Mouse (Mus musculus): ENCODE data around the gene Pogk. TPM values are rescaled to one million over a fixed set of nuclear protein-coding genes. Genes with fewer than 3 reads are reported as not detected.

Gene Pogk
- polyA plus RNA-seq, 1 experiment from 2014 or later: 49.5 TPM

GRCm38 (mm10) chr1:166385431-166385830, 24.2 kb downstream of the Pogk start:
- no peak for DNase-seq (ENCODE audit: low spot score)
- H3K27me3 ChIP-seq (ENCODE audit: control insufficient read depth, insufficient read depth, low read length): no peaks in the 10 kb centered on the region
- ATAC-seq (replicated peaks; ENCODE audit: low FRiP score): no peak
- no peak overlapping the region for H3K27ac ChIP-seq (ENCODE audit: low read depth, low read length)
- H3K4me3 ChIP-seq (ENCODE audit: low read depth, low read length): no peak overlapping the region
- H3K36me3 ChIP-seq (ENCODE audit: control insufficient read depth, insufficient read depth, low read length): peaks cover 29% of the 10 kb centered on the region
- H3K4me1 ChIP-seq (replicated peaks; ENCODE audit: control insufficient read depth, insufficient read depth, low read length): peaks cover 4% of the 10 kb centered on the region
- no peak overlapping the region for H3K4me2 ChIP-seq (ENCODE audit: low read depth, low read length, severe bottlenecking)
- 86% methylated on average over 5 of the region's 5 CpGs for WGBS
- H3K9me3 ChIP-seq (ENCODE audit: control insufficient read depth, low read length): no peaks in the 10 kb centered on the region
- H3K9ac ChIP-seq (ENCODE audit: low read length): no peak overlapping the region

GRCm38 (mm10) chr1:166384614-166385013, 25.0 kb downstream of the Pogk start:
- ATAC-seq (replicated peaks; ENCODE audit: low FRiP score) (no peak), DNase-seq (ENCODE audit: low spot score) (no peak)
- no peak overlapping the region for H3K4me2 ChIP-seq (ENCODE audit: low read depth, low read length, severe bottlenecking)
- H3K9ac ChIP-seq (ENCODE audit: low read length): no peak overlapping the region
- peaks cover 23% of the 10 kb centered on the region; the same call in 1 of the 2 replicates for H3K36me3 ChIP-seq (ENCODE audit: control insufficient read depth, insufficient read depth, low read length)
- H3K27me3 ChIP-seq (ENCODE audit: control insufficient read depth, insufficient read depth, low read length): no peaks in the 10 kb centered on the region
- WGBS: 92% methylated on average over 10 of the region's 10 CpGs
- peaks cover 5% of the 10 kb centered on the region for H3K4me1 ChIP-seq (replicated peaks; ENCODE audit: control insufficient read depth, insufficient read depth, low read length)
- H3K27ac ChIP-seq (ENCODE audit: low read depth, low read length): no peak overlapping the region
- no peak overlapping the region for H3K4me3 ChIP-seq (ENCODE audit: low read depth, low read length)
- H3K9me3 ChIP-seq (ENCODE audit: control insufficient read depth, low read length): no peaks in the 10 kb centered on the region

- Histone ChIP-seq H3K27ac (ENCODE audit: low read depth, low read length) (no peak overlapping the region), H3K27me3 (ENCODE audit: control insufficient read depth, insufficient read depth, low read length) (no peaks in the 10 kb centered on the region), H3K9ac (ENCODE audit: low read length) (peak overlapping the region; percentile 20; the same call in 1 of the 2 replicates), H3K4me2 (ENCODE audit: low read depth, low read length, severe bottlenecking) (no peak overlapping the region), H3K4me3 (ENCODE audit: low read depth, low read length) (no peak overlapping the region), H3K4me1 (replicated peaks; ENCODE audit: control insufficient read depth, insufficient read depth, low read length) (peaks cover 5% of the 10 kb centered on the region), H3K36me3 (ENCODE audit: control insufficient read depth, insufficient read depth, low read length) (peaks cover 11% of the 10 kb centered on the region; the same call in 1 of the 2 replicates), H3K9me3 (ENCODE audit: control insufficient read depth, low read length) (no peaks in the 10 kb centered on the region)
- ATAC-seq (replicated peaks; ENCODE audit: low FRiP score) (no peak), DNase-seq (ENCODE audit: low spot score) (no peak)
- 88% methylated on average over 4 of the region's 4 CpGs for WGBS
Measured at GRCm38 (mm10) chr1:166382626-166383025, 27.0 kb downstream of the Pogk start.

GRCm38 (mm10) chr1:166381821-166382220, 27.8 kb downstream of the Pogk start:
- WGBS: 88% methylated on average over 5 of the region's 5 CpGs
- H3K36me3 ChIP-seq (ENCODE audit: control insufficient read depth, insufficient read depth, low read length): peaks cover 7% of the 10 kb centered on the region; the same call in 1 of the 2 replicates
- H3K4me3 ChIP-seq (ENCODE audit: low read depth, low read length): no peak overlapping the region
- H3K27me3 ChIP-seq (ENCODE audit: control insufficient read depth, insufficient read depth, low read length): no peaks in the 10 kb centered on the region
- DNase-seq (ENCODE audit: low spot score) (no peak), ATAC-seq (replicated peaks; ENCODE audit: low FRiP score) (no peak)
- no peak overlapping the region for H3K9ac ChIP-seq (ENCODE audit: low read length)
- no peak overlapping the region for H3K27ac ChIP-seq (ENCODE audit: low read depth, low read length)
- no peaks in the 10 kb centered on the region for H3K9me3 ChIP-seq (ENCODE audit: control insufficient read depth, low read length)
- H3K4me2 ChIP-seq (ENCODE audit: low read depth, low read length, severe bottlenecking): no peak overlapping the region
- H3K4me1 ChIP-seq (replicated peaks; ENCODE audit: control insufficient read depth, insufficient read depth, low read length): peaks cover 5% of the 10 kb centered on the region

- H3K4me2 ChIP-seq (ENCODE audit: low read depth, low read length, severe bottlenecking): no peak overlapping the region
- H3K9me3 ChIP-seq (ENCODE audit: control insufficient read depth, low read length): no peaks in the 10 kb centered on the region
- H3K4me1 ChIP-seq (replicated peaks; ENCODE audit: control insufficient read depth, insufficient read depth, low read length): peaks cover 5% of the 10 kb centered on the region
- H3K27ac ChIP-seq (ENCODE audit: low read depth, low read length): no peak overlapping the region
- H3K27me3 ChIP-seq (ENCODE audit: control insufficient read depth, insufficient read depth, low read length): no peaks in the 10 kb centered on the region
- H3K9ac ChIP-seq (ENCODE audit: low read length): no peak overlapping the region
- peaks cover 4% of the 10 kb centered on the region; the same call in 1 of the 2 replicates for H3K36me3 ChIP-seq (ENCODE audit: control insufficient read depth, insufficient read depth, low read length)
- WGBS: 93% methylated on average over 10 of the region's 10 CpGs
- no peak overlapping the region for H3K4me3 ChIP-seq (ENCODE audit: low read depth, low read length)
- DNase-seq (ENCODE audit: low spot score): no peak
- no peak for ATAC-seq (replicated peaks; ENCODE audit: low FRiP score)
Measured at GRCm38 (mm10) chr1:166381336-166381735, 28.3 kb downstream of the Pogk start.

GRCm38 (mm10) chr1:166379630-166380231, 29.9 kb downstream of the Pogk start:
- DNase-seq (ENCODE audit: low spot score) (peak; percentile 84), ATAC-seq (replicated peaks; ENCODE audit: low FRiP score) (peak; percentile 57)
- Histone ChIP-seq H3K27me3 (ENCODE audit: control insufficient read depth, insufficient read depth, low read length) (no peaks in the 10 kb centered on the region), H3K4me1 (replicated peaks; ENCODE audit: control insufficient read depth, insufficient read depth, low read length) (peaks cover 5% of the 10 kb centered on the region), H3K27ac (ENCODE audit: low read depth, low read length) (peak overlapping the region; percentile 60), H3K9ac (ENCODE audit: low read length) (peak overlapping the region; percentile 96), H3K4me3 (ENCODE audit: low read depth, low read length) (peak overlapping the region; percentile 93), H3K4me2 (ENCODE audit: low read depth, low read length, severe bottlenecking) (peak overlapping the region; percentile 62), H3K9me3 (ENCODE audit: control insufficient read depth, low read length) (no peaks in the 10 kb centered on the region), H3K36me3 (ENCODE audit: control insufficient read depth, insufficient read depth, low read length) (peaks cover 2% of the 10 kb centered on the region; the same call in 1 of the 2 replicates)
- under 1% methylated on average over 39 of the region's 41 CpGs for WGBS

GRCm38 (mm10) chr1:166379013-166379629, 30.5 kb downstream of the Pogk start, which contains the start of gene Tada1:
TSS of gene Tada1 (plus strand) at chr1:166379097.
- Histone ChIP-seq H3K4me3 (ENCODE audit: low read depth, low read length) (peak within 1 kb of the TSS; percentile 93), H3K4me2 (ENCODE audit: low read depth, low read length, severe bottlenecking) (peak within 1 kb of the TSS; percentile 62), H3K36me3 (ENCODE audit: control insufficient read depth, insufficient read depth, low read length) (no peaks in the 10 kb centered on the region), H3K27ac (ENCODE audit: low read depth, low read length) (peak within 1 kb of the TSS; percentile 60), H3K9me3 (ENCODE audit: control insufficient read depth, low read length) (no peaks in the 10 kb centered on the region), H3K4me1 (replicated peaks; ENCODE audit: control insufficient read depth, insufficient read depth, low read length) (peaks cover 5% of the 10 kb centered on the region), H3K27me3 (ENCODE audit: control insufficient read depth, insufficient read depth, low read length) (no peaks in the 10 kb centered on the region), H3K9ac (ENCODE audit: low read length) (peak within 1 kb of the TSS; percentile 96)
- ATAC-seq (replicated peaks; ENCODE audit: low FRiP score) (peak; percentile 94), DNase-seq (ENCODE audit: low spot score) (peak; percentile 98)
- under 1% methylated on average over 74 of the region's 81 CpGs for WGBS

- DNase-seq (ENCODE audit: low spot score) (no peak), ATAC-seq (replicated peaks; ENCODE audit: low FRiP score) (no peak)
- Histone ChIP-seq H3K27me3 (ENCODE audit: control insufficient read depth, insufficient read depth, low read length) (no peaks in the 10 kb centered on the region), H3K36me3 (ENCODE audit: control insufficient read depth, insufficient read depth, low read length) (no peaks in the 10 kb centered on the region), H3K4me2 (ENCODE audit: low read depth, low read length, severe bottlenecking) (peak overlapping the region; percentile 60), H3K4me1 (replicated peaks; ENCODE audit: control insufficient read depth, insufficient read depth, low read length) (peaks cover 5% of the 10 kb centered on the region), H3K9ac (ENCODE audit: low read length) (peak overlapping the region; percentile 77), H3K27ac (ENCODE audit: low read depth, low read length) (no peak overlapping the region), H3K9me3 (ENCODE audit: control insufficient read depth, low read length) (no peaks in the 10 kb centered on the region), H3K4me3 (ENCODE audit: low read depth, low read length) (peak overlapping the region; percentile 93)
- 6% methylated on average over 21 of the region's 21 CpGs for WGBS
Measured at GRCm38 (mm10) chr1:166378431-166379012, 31.1 kb downstream of the Pogk start.
